Mouse (Mus musculus) G1E (cell line): Measurements from ENCODE around the gene Eif4h. TPM values are rescaled to one million over a fixed set of nuclear protein-coding genes. Genes with fewer than 3 reads are reported as not detected.

Experiments used
- ATAC-seq: 2 replicates; pipeline ENCODE4 v1.8.0; 2016; ENCODE audit warnings: mild to moderate bottlenecking; ENCODE audit not compliant: insufficient number of reproducible peaks, poor library complexity, low FRiP score, severe bottlenecking; ENCODE audit errors: extremely low read depth
- DNase-seq: peaks from one replicate; pipeline ENCODE4 v3.0.0; 2012; ENCODE audit warnings: low spot score
- H3K27me3 ChIP-seq: 2 replicates; pipeline ENCODE4 v1.6.1; 2012; ENCODE audit warnings: mild to moderate bottlenecking, low read length, inconsistent platforms; ENCODE audit not compliant: insufficient read depth
- H3K36me3 ChIP-seq: replicated peaks from 2 replicates; pipeline ENCODE3; 2012; ENCODE audit warnings: mild to moderate bottlenecking, inconsistent platforms
- H3K4me1 ChIP-seq: 2 replicates; pipeline ENCODE4 v1.6.1; 2012; ENCODE audit warnings: low read depth, low read length, inconsistent platforms, mixed read lengths; ENCODE audit not compliant: insufficient read depth
- H3K4me3 ChIP-seq: 2 replicates; pipeline ENCODE4 v1.5.1; 2012; ENCODE audit warnings: low read depth, mild to moderate bottlenecking, inconsistent platforms, low read length, moderate library complexity, mixed read lengths
- H3K9me3 ChIP-seq: replicated peaks from 2 replicates; pipeline ENCODE4 v1.6.1; 2012; ENCODE audit warnings: inconsistent platforms
- CTCF ChIP-seq: IDR thresholded peaks from 2 replicates; pipeline ENCODE4 v1.5.1; 2012; ENCODE audit warnings: low read depth, low read length, inconsistent platforms, mixed read lengths
- GATA1 ChIP-seq: IDR thresholded peaks from 2 replicates; pipeline ENCODE4 v1.6.1; 2012; ENCODE audit warnings: borderline replicate concordance, low read length, inconsistent platforms, mixed read lengths
- GATA2 ChIP-seq: IDR thresholded peaks from 2 replicates; pipeline ENCODE4 v1.6.1; 2012; ENCODE audit warnings: low read depth, low read length, inconsistent platforms, borderline replicate concordance
- POLR2AphosphoS5 ChIP-seq: IDR thresholded peaks from 2 replicates; pipeline ENCODE4 v1.6.1; 2012; ENCODE audit warnings: low read depth, low read length, inconsistent platforms; ENCODE audit not compliant: insufficient replicate concordance
- TAL1 ChIP-seq: conservative IDR thresholded peaks from 2 replicates; pipeline ENCODE4 v1.6.1; 2012; ENCODE audit warnings: low read depth, low read length, inconsistent platforms, mixed read lengths
- polyA plus RNA-seq: library from polyadenylated mRNA; stranded (reverse); fragments of >175 nt; gene quantifications from 2 replicates; pipeline ENCODE4 v1.2.3, GENCODE M21; 2012
- total RNA-seq, 2 experiments: library from RNA; stranded (forward) in 1 of 2; stranded (reverse) in 1 of 2; fragments of 200-1000 nt in 1 of 2; fragments of >200 nt in 1 of 2; fragmentation: Nextera tagmentation in 1 of 2; gene quantifications; 2 replicates each; pipeline ENCODE4 v1.2.3; 2014 to 2017

The Eif4h gene
- total and polyA plus RNA-seq, 3 experiments = 258 to 375 (median 367) TPM

DNA sequence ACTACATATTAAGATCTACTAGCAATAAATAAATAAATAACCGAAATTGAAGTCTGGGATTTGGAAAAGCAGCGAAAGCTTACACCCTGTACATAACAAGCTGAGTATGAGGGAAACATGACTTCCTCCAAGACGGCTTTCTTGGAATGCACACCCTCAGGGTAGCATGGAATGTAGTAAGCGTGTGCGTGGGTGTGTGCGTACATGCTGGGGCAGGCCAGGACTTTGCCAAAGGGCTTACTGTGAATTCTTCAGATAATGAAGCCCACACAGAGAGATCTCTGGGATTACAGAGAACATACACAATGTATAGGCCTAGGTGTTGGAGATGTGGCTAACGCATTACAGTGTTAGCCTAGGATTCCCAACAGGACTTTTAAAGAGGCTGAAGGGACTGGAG lies 61.8 kb downstream of the Eif4h start:
- no peak for ATAC-seq
- TF ChIP-seq GATA2 (no peak), POLR2AphosphoS5 (no peak), GATA1 (no peak), TAL1 (no peak)
- DNase-seq = no peak

DNA sequence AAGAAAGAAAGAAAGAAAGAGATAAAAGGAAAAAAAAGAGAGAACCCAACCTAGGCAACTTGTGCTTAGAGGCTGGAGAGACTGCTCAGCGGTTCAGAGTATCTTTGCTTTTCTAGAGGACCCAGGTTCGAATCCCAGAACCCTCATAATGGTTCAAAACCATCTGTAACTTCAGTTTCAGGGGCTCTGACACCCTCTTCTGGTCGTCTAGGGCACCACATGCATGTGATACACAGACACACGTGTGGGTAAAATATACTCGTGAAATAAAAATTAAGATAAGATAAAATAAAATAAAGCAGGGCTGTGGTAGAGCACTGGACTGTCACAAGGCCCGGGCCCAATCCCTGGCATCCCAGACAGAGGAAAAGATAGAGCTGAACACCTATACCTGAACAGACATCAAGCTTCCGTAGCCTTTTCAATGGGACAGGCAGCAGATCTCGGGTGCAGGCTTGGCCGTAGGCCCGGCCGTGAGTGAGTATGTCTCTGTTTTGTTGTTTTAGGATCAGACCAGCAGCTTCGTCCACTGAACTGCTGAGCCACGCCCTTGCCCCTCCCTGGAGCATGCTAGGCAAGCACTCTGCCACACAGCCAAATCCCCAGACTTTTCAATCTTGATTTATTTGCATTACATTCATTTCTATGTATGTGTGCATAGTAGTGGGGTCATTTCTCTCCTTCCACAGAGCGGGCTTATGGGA lies 62.6 kb downstream of the Eif4h start:
- Histone ChIP-seq H3K4me3 (no peak overlapping the region), H3K36me3 (no peaks in the 10 kb centered on the region), H3K4me1 (peaks cover 17% of the 10 kb centered on the region), H3K27me3 (peaks cover 23% of the 10 kb centered on the region), H3K9me3 (no peaks in the 10 kb centered on the region)
- no peak for ATAC-seq
- no peak for DNase-seq
- no peak for TF ChIP-seq TAL1
- no peak for TF ChIP-seq POLR2AphosphoS5
- no peak for TF ChIP-seq GATA1
- TF ChIP-seq GATA2 = no peak
- TF ChIP-seq CTCF = no peak

More for the DNA sequence above, 61.8 kb downstream of the Eif4h start:
- H3K4me1 ChIP-seq = peaks cover 9% of the 10 kb centered on the region
- H3K36me3 ChIP-seq = no peaks in the 10 kb centered on the region
- peaks cover 14% of the 10 kb centered on the region for H3K27me3 ChIP-seq
- H3K9me3 ChIP-seq = no peaks in the 10 kb centered on the region
- H3K4me3 ChIP-seq = no peak overlapping the region

DNA sequence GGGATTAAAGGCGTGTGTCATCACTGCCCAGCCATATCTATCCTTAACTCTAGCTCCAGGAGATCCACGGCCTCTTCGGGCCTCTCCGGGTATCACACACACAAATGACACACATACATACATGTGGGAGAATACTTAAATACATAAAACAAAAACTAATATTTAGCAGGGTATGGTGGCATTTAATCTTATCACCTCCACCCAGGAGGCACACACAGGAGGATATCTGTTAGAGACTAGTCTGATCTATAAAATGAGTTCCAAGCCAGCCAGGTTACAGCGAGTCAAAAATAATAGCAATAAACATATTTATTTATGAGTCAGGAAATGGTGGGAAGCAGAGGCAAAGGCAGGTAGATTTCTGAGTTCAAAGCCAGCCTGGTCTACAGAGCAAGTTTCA lies 63.5 kb downstream of the Eif4h start:
- H3K9me3 ChIP-seq = no peaks in the 10 kb centered on the region
- no peaks in the 10 kb centered on the region for H3K36me3 ChIP-seq
- ATAC-seq = no peak
- peaks cover 18% of the 10 kb centered on the region for H3K4me1 ChIP-seq
- H3K4me3 ChIP-seq = no peak overlapping the region
- no peak for DNase-seq
- TF ChIP-seq TAL1 = no peak
- no peak for TF ChIP-seq CTCF
- TF ChIP-seq GATA2 = no peak
- no peak for TF ChIP-seq POLR2AphosphoS5
- no peak for TF ChIP-seq GATA1
- peaks cover 25% of the 10 kb centered on the region for H3K27me3 ChIP-seq

DNA sequence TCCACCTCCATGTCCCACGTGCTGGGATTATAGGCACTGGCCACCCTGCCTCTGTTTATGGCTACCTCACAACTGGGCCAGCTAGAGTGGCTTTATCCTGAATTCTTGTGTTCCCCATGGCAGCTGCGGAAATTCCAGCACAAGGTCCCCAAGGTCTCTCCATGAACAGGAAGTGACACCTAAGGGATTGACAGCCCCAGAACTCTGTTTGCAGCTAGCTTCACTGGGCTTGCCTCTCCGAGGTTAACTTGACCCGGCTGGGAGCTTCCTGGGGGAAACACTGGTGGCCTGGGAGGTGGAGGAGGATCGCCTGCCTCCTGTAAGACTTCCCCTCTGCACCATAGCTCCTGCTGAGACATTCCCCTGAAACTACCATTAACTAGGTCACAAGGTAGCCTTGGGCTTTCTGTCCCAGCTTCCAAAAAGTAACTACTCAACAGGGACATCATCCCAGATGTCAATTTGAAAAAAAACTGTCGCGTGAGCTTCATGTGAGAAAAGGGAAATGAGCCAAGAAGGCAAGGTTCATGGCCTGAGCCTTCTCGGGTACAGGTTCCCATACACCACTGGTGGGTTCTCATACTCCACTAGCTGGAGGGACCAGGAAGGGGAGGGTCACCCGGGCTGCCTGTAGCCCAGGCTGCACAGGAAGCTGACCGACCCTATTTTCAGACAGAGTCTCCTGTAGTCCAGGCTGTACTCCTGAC lies 66.6 kb downstream of the Eif4h start:
- peaks cover 15% of the 10 kb centered on the region for H3K4me1 ChIP-seq
- peaks cover 32% of the 10 kb centered on the region for H3K27me3 ChIP-seq
- DNase-seq (no peak), ATAC-seq (no peak)
- no peaks in the 10 kb centered on the region for H3K9me3 ChIP-seq
- TF ChIP-seq TAL1 = no peak
- no peak overlapping the region for H3K4me3 ChIP-seq
- H3K36me3 ChIP-seq = no peaks in the 10 kb centered on the region

DNA sequence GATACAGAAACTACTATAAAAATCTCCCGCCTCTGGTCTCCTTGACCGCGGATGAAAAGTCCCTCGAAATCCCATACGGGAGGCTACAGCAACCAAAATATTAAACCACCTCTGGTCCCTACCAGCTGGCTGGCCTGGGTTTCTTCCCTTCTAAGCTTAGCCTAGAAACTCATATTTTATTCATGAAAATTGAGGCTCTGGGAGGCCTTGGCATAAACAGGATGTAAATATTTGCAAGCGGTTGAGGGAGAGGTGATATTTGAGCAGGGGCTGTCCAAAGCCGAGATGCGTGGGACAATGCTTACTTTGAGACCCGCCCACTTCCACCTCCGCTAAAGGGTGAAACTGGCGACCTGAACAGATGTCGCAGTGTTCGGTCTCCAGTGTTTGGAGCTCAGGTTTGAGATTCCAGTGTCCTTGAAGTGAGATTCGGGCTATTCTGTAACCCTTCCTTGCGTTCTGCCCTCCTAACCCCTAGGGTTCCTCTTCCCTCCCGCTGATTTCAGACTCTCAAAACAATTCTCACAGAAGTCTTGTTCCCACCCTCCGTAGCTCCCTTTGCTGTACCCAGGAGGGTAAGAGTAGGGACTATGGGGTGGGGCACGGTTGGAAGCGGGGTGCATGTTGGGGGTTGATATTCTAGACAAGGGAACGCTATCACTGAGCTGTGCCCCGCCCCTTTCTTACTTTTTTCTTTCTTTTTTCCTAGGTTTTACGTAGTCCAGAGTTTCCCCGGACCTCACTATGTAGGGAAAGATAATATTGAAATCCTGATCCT lies 67.4 kb downstream of the Eif4h start:
- TF ChIP-seq GATA1 (no peak), CTCF (no peak), TAL1 (no peak), GATA2 (no peak), POLR2AphosphoS5 (no peak)
- Histone ChIP-seq H3K4me1 (peaks cover 15% of the 10 kb centered on the region), H3K36me3 (no peaks in the 10 kb centered on the region), H3K4me3 (peak overlapping the region; percentile 33; the same call in 1 of the 2 replicates), H3K27me3 (peaks cover 39% of the 10 kb centered on the region), H3K9me3 (no peaks in the 10 kb centered on the region)
- ATAC-seq = no peak
- DNase-seq = no peak

Other genes starting within 250 kb of the Eif4h start
- gene Gtf2ird1, start 182.8 kb downstream of the Eif4h start, total RNA-seq (2014; fragmentation: Nextera tagmentation) = not detected in 2 replicates
- gene Gtf2ird1, start 182.8 kb downstream of the Eif4h start, total RNA-seq (2017) = 1.6 and 2.2 TPM in 2 replicates
- gene Gtf2ird1, start 182.8 kb downstream of the Eif4h start, polyA plus RNA-seq = 1.5 TPM in 2 replicates
- gene Clip2, start 87.1 kb downstream of the Eif4h start, total RNA-seq (2014; fragmentation: Nextera tagmentation) = 0.53 TPM in 1 of 2 replicates, not detected in the other
- gene Clip2, start 87.1 kb downstream of the Eif4h start, total RNA-seq (2017) = 0.12 and 0.38 TPM in 2 replicates
- 0.28 and 0.33 TPM in 2 replicates for gene Clip2, start 87.1 kb downstream of the Eif4h start, polyA plus RNA-seq
- not detected in 2 replicates for gene Syna, start 79.3 kb downstream of the Eif4h start, total RNA-seq (2014; fragmentation: Nextera tagmentation)
- gene Syna, start 79.3 kb downstream of the Eif4h start, total RNA-seq (2017) = 0.11 TPM in 1 of 2 replicates, not detected in the other
- gene Syna, start 79.3 kb downstream of the Eif4h start, polyA plus RNA-seq = not detected in 2 replicates
- 230 and 241 TPM in 2 replicates for gene Rfc2, start 58.1 kb downstream of the Eif4h start, total RNA-seq (2014; fragmentation: Nextera tagmentation)
- gene Rfc2, start 58.1 kb downstream of the Eif4h start, total RNA-seq (2017) = 259 and 301 TPM in 2 replicates
- 72.9 and 85.2 TPM in 2 replicates for gene Rfc2, start 58.1 kb downstream of the Eif4h start, polyA plus RNA-seq
- 1.5 TPM in 1 of 2 replicates, not detected in the other for gene Lat2, start 24.5 kb downstream of the Eif4h start, total RNA-seq (2014; fragmentation: Nextera tagmentation)
- gene Lat2, start 24.5 kb downstream of the Eif4h start, total RNA-seq (2017) = 12.8 and 15.0 TPM in 2 replicates
- 0.28 TPM in 1 of 2 replicates, not detected in the other for gene Lat2, start 24.5 kb downstream of the Eif4h start, polyA plus RNA-seq
- 1.3 and 1.4 TPM in 2 replicates for gene Limk1, start 49.1 kb upstream of the Eif4h start, total RNA-seq (2014; fragmentation: Nextera tagmentation)
- gene Limk1, start 49.1 kb upstream of the Eif4h start, total RNA-seq (2017) = 1.3 and 1.5 TPM in 2 replicates
- gene Limk1, start 49.1 kb upstream of the Eif4h start, polyA plus RNA-seq = 1.5 and 1.7 TPM in 2 replicates
- not detected in 2 replicates for gene Eln, start 107.8 kb upstream of the Eif4h start, total RNA-seq (2014; fragmentation: Nextera tagmentation)
- gene Eln, start 107.8 kb upstream of the Eif4h start, total RNA-seq (2017) = 0.06 and 0.22 TPM in 2 replicates
- gene Eln, start 107.8 kb upstream of the Eif4h start, polyA plus RNA-seq = not detected in 2 replicates